Mouse (Mus musculus): ENCODE results near the gene Pip4k2b. TPM values are rescaled to one million over a fixed set of nuclear protein-coding genes. Genes with fewer than 3 reads are reported as not detected.

Pip4k2b gene
- polyA plus RNA-seq, 1 experiment = 17.6 TPM

DNA sequence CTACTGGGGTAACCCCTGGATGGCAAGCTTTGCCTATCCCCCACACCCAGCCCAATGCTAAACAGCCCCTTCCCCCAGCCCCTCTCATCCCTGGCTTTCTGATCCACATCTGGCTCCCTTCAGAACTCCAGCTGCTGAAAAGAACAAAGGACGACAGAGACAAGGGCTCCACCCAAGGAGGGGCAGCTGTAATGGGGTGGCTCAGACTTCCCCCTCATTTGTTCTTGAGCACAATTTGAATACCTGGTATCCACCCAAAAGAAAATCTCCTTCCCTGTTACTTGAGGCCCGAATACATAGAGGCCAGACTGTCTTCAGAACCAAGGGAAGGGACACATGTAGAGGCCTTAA lies 73.4 kb downstream of the Pip4k2b start:
- 76% methylated on average over 2 of the region's 2 CpGs for WGBS
- no peaks in the 10 kb centered on the region for H3K27me3 ChIP-seq (ENCODE audit: control insufficient read depth, insufficient read depth, low read length)
- peaks cover 78% of the 10 kb centered on the region for H3K36me3 ChIP-seq (ENCODE audit: control insufficient read depth, insufficient read depth, low read length)
- no peak overlapping the region for H3K27ac ChIP-seq (ENCODE audit: insufficient read depth, low read length)
- no peak for DNase-seq (ENCODE audit: low read depth in 1 of 2, low spot score in 2 of 2)
- no peak for TF ChIP-seq CTCF (IDR thresholded peaks at IDR 0.05; ENCODE audit: extremely low read depth, insufficient read depth, insufficient read length, insufficient replicate concordance)
- no peak for TF ChIP-seq POLR2A (IDR thresholded peaks at IDR 0.05; ENCODE audit: low read depth, low read length)
- H3K4me1 ChIP-seq (ENCODE audit: control insufficient read depth, insufficient read depth, insufficient read length) = no peaks in the 10 kb centered on the region
- H3K4me3 ChIP-seq (ENCODE audit: extremely low read depth, insufficient read depth, insufficient read length) = no peak overlapping the region

DNA sequence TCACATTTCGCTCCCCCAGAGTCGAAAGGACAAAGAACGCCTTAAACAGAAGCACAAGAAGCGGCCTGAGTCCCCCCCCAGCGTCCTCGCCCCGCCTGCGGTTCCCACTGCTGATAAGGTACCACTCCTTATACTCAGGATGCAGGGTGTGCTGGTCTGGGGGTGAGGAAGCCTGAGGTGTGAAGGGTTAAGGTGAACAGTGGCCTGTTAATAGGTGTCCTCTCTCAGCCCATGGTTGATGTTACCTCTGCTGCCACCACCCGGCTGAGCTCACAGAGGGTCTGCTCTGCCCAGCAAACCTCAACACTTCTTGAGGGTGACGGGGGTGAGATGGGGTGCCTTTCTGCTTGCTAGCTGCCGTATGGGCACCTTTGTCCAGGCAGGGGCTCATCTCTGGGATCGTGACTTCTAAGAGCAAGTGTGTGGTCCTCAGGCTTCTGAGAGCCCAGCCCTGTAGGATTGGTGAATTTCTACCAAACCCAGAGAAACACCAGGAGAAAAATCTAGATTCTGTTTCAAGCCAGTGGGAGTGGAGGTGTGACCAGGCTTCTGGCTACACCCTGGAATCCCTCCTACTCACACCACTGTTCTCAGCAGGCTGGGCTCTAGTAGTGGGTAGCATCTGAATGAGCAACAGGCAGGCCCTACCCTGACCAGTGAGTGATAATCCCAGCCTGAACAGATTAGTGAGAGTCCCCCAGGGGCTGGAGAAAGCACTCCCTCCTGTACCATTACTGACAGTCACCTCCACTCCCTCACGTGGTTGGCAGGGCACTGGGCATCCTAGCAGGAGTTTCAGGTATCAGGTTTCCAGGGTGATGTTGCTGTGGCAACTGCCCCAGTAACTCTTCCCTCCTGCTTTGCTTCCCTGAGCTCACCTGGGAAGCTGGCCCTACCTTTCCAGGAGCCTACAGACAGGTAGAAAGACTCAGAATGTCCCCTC lies 74.0 kb downstream of the Pip4k2b start:
- Histone ChIP-seq H3K4me1 (ENCODE audit: control insufficient read depth, insufficient read depth, insufficient read length) (no peaks in the 10 kb centered on the region), H3K4me3 (ENCODE audit: extremely low read depth, insufficient read depth, insufficient read length) (no peak overlapping the region), H3K36me3 (ENCODE audit: control insufficient read depth, insufficient read depth, low read length) (peaks cover 75% of the 10 kb centered on the region), H3K27ac (ENCODE audit: insufficient read depth, low read length) (no peak overlapping the region), H3K27me3 (ENCODE audit: control insufficient read depth, insufficient read depth, low read length) (no peaks in the 10 kb centered on the region)
- TF ChIP-seq CTCF (IDR thresholded peaks at IDR 0.05; ENCODE audit: extremely low read depth, insufficient read depth, insufficient read length, insufficient replicate concordance) (no peak), POLR2A (IDR thresholded peaks at IDR 0.05; ENCODE audit: low read depth, low read length) (no peak)
- no peak for DNase-seq (ENCODE audit: low read depth in 1 of 2, low spot score in 2 of 2)
- WGBS = 86% methylated on average over 13 of the region's 13 CpGs

DNA sequence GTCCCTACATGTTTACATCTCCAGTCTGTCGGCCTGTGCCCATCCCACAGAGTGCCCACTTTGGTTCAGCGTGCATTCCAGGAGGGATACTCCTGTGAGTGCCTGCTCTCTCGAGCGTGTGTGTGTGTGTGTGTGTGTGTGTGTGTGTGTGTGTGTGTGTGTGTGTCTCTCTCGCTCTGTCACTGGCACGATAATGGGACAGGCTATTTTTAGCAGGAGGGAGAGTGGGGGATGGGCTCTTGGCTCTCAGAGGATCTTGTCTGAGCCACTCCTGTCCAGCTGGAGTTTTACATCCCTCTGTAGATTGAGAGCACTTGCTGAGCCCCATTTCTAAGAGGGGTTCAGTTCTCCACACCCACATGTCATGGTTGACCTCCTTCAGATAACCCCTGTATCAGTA lies 74.7 kb downstream of the Pip4k2b start:
- Histone ChIP-seq H3K27me3 (ENCODE audit: control insufficient read depth, insufficient read depth, low read length) (no peaks in the 10 kb centered on the region), H3K36me3 (ENCODE audit: control insufficient read depth, insufficient read depth, low read length) (peaks cover 70% of the 10 kb centered on the region), H3K4me3 (ENCODE audit: extremely low read depth, insufficient read depth, insufficient read length) (no peak overlapping the region), H3K4me1 (ENCODE audit: control insufficient read depth, insufficient read depth, insufficient read length) (peaks cover 1% of the 10 kb centered on the region; the same call in 1 of the 2 replicates), H3K27ac (ENCODE audit: insufficient read depth, low read length) (no peak overlapping the region)
- no peak for DNase-seq (ENCODE audit: low read depth in 1 of 2, low spot score in 2 of 2)
- TF ChIP-seq CTCF (IDR thresholded peaks at IDR 0.05; ENCODE audit: extremely low read depth, insufficient read depth, insufficient read length, insufficient replicate concordance) (no peak), POLR2A (IDR thresholded peaks at IDR 0.05; ENCODE audit: low read depth, low read length) (no peak)
- WGBS = 67% methylated on average over 6 of the region's 6 CpGs

GRCm38 (mm10) chr11:97669268-97669667 lies 75.2 kb downstream of the Pip4k2b start:
- H3K36me3 ChIP-seq (ENCODE audit: control insufficient read depth, insufficient read depth, low read length) = peaks cover 65% of the 10 kb centered on the region
- no peak overlapping the region for H3K4me3 ChIP-seq (ENCODE audit: extremely low read depth, insufficient read depth, insufficient read length)
- no peaks in the 10 kb centered on the region for H3K27me3 ChIP-seq (ENCODE audit: control insufficient read depth, insufficient read depth, low read length)
- no peak overlapping the region for H3K27ac ChIP-seq (ENCODE audit: insufficient read depth, low read length)
- 85% methylated on average over 15 of the region's 15 CpGs for WGBS
- no peak for DNase-seq (ENCODE audit: low read depth in 1 of 2, low spot score in 2 of 2)
- TF ChIP-seq CTCF (IDR thresholded peaks at IDR 0.05; ENCODE audit: extremely low read depth, insufficient read depth, insufficient read length, insufficient replicate concordance) = no peak
- no peak for TF ChIP-seq POLR2A (IDR thresholded peaks at IDR 0.05; ENCODE audit: low read depth, low read length)
- peaks cover 4% of the 10 kb centered on the region; the same call in 1 of the 2 replicates for H3K4me1 ChIP-seq (ENCODE audit: control insufficient read depth, insufficient read depth, insufficient read length)

DNA sequence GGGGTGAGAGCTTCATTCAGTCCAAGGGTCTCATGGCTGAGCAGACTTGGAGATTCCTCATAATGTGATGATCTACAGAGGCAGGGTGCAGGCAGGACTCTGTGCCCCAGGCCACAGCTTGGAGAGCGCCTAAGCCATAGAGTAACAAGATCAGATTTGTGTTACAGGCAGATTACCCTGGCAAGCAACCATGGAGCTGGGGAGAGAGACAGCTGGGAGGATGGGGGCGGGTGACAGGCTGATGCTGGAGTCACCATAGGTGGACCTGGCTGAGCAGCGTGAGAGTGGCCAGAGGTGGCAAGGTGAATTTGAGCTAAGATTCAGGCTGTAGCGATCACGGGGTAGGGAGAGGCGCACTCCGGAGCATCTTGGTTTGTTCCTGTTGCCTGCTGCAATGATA lies 76.3 kb downstream of the Pip4k2b start:
- WGBS = 89% methylated on average over 7 of the region's 7 CpGs

GRCm38 (mm10) chr11:97666794-97667193 lies 77.7 kb downstream of the Pip4k2b start:
- Histone ChIP-seq H3K4me1 (ENCODE audit: control insufficient read depth, insufficient read depth, insufficient read length) (peaks cover 4% of the 10 kb centered on the region; the same call in 1 of the 2 replicates), H3K4me3 (ENCODE audit: extremely low read depth, insufficient read depth, insufficient read length) (no peak overlapping the region), H3K36me3 (ENCODE audit: control insufficient read depth, insufficient read depth, low read length) (peaks cover 44% of the 10 kb centered on the region), H3K27me3 (ENCODE audit: control insufficient read depth, insufficient read depth, low read length) (no peaks in the 10 kb centered on the region), H3K27ac (ENCODE audit: insufficient read depth, low read length) (no peak overlapping the region)
- no peak for DNase-seq (ENCODE audit: low read depth in 1 of 2, low spot score in 2 of 2)
- 82% methylated on average over 15 of the region's 15 CpGs for WGBS
- TF ChIP-seq POLR2A (IDR thresholded peaks at IDR 0.05; ENCODE audit: low read depth, low read length) (no peak), CTCF (IDR thresholded peaks at IDR 0.05; ENCODE audit: extremely low read depth, insufficient read depth, insufficient read length, insufficient replicate concordance) (no peak)

More for the DNA sequence above, 76.3 kb downstream of the Pip4k2b start:
- DNase-seq (ENCODE audit: low read depth in 1 of 2, low spot score in 2 of 2) = no peak
- Histone ChIP-seq H3K27ac (ENCODE audit: insufficient read depth, low read length) (no peak overlapping the region), H3K27me3 (ENCODE audit: control insufficient read depth, insufficient read depth, low read length) (no peaks in the 10 kb centered on the region), H3K4me3 (ENCODE audit: extremely low read depth, insufficient read depth, insufficient read length) (no peak overlapping the region), H3K36me3 (ENCODE audit: control insufficient read depth, insufficient read depth, low read length) (peaks cover 54% of the 10 kb centered on the region), H3K4me1 (ENCODE audit: control insufficient read depth, insufficient read depth, insufficient read length) (peaks cover 4% of the 10 kb centered on the region; the same call in 1 of the 2 replicates)
- TF ChIP-seq POLR2A (IDR thresholded peaks at IDR 0.05; ENCODE audit: low read depth, low read length) (no peak), CTCF (IDR thresholded peaks at IDR 0.05; ENCODE audit: extremely low read depth, insufficient read depth, insufficient read length, insufficient replicate concordance) (no peak)

DNA sequence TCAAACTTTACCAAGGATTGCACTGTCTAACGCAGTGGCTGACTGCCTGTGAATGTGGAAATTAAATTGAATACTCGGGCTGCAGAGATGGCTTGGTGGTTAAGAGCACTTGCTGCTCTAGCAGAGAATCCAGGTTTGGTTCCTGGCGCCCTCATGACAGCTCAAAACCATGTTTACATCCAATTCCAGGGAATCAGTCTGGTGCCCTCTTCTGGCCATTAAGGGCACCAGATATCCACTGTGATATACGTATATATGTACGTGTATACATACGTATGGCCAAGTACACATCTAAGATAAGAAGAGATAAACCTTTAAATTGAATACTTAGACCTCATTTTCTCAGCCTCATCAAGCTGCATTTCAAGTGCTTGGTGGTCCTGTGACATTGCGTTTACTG lies 78.3 kb downstream of the Pip4k2b start:
- TF ChIP-seq POLR2A (IDR thresholded peaks at IDR 0.05; ENCODE audit: low read depth, low read length) = no peak
- TF ChIP-seq CTCF (IDR thresholded peaks at IDR 0.05; ENCODE audit: extremely low read depth, insufficient read depth, insufficient read length, insufficient replicate concordance) = no peak
- no peak overlapping the region for H3K4me3 ChIP-seq (ENCODE audit: extremely low read depth, insufficient read depth, insufficient read length)
- peaks cover 39% of the 10 kb centered on the region for H3K36me3 ChIP-seq (ENCODE audit: control insufficient read depth, insufficient read depth, low read length)
- 93% methylated on average over 7 of the region's 7 CpGs for WGBS
- no peak overlapping the region for H3K27ac ChIP-seq (ENCODE audit: insufficient read depth, low read length)
- DNase-seq (ENCODE audit: low read depth in 1 of 2, low spot score in 2 of 2) = no peak
- H3K27me3 ChIP-seq (ENCODE audit: control insufficient read depth, insufficient read depth, low read length) = no peaks in the 10 kb centered on the region
- peaks cover 4% of the 10 kb centered on the region; the same call in 1 of the 2 replicates for H3K4me1 ChIP-seq (ENCODE audit: control insufficient read depth, insufficient read depth, insufficient read length)
